Mouse (Mus musculus) heart, embryonic 16.5 days (tissue): ENCODE data around the gene Sh3pxd2a. TPM values are rescaled to one million over a fixed set of nuclear protein-coding genes. Genes with fewer than 3 reads are reported as not detected.
A peak's percentile ranks its signal among the peaks of the same experiment; 100 is the strongest.

Experiments
- ATAC-seq: fragments of 200-750 bp; cut with Nextera tagmentation; replicated peaks from 2 replicates; pipeline ENCODE4 v1.8.0; 2017; ENCODE audit warnings: moderate number of reproducible peaks; ENCODE audit not compliant: insufficient read depth, low FRiP score; ENCODE audit errors: extremely low read depth
- H3K27ac ChIP-seq: fragments of 300-500 bp; sonication (generic); 2 replicates; pipeline ENCODE4 v1.5.1; 2014; ENCODE audit warnings: mild to moderate bottlenecking, low read length, control low read depth, moderate library complexity
- H3K27me3 ChIP-seq: fragments of 300-500 bp; sonication (generic); 2 replicates; pipeline ENCODE4 v1.6.1; 2014; ENCODE audit warnings: low read length, mixed read lengths; ENCODE audit not compliant: control insufficient read depth, insufficient read depth
- H3K36me3 ChIP-seq: fragments of 300-500 bp; sonication (generic); 2 replicates; pipeline ENCODE4 v1.6.1; 2014; ENCODE audit not compliant: control insufficient read depth, insufficient read depth
- H3K4me1 ChIP-seq: fragments of 300-500 bp; sonication (generic); 2 replicates; pipeline ENCODE4 v1.6.1; 2014; ENCODE audit warnings: low read length, mixed read lengths; ENCODE audit not compliant: control insufficient read depth, insufficient read depth
- H3K4me2 ChIP-seq: fragments of 300-500 bp; sonication (generic); 2 replicates; pipeline ENCODE4 v1.6.1; 2014; ENCODE audit warnings: low read depth, mild to moderate bottlenecking, control low read depth, low read length
- H3K4me3 ChIP-seq: fragments of 300-500 bp; sonication (generic); 2 replicates; pipeline ENCODE4 v1.5.1; 2014; ENCODE audit warnings: mild to moderate bottlenecking, control low read depth, low read length
- H3K9ac ChIP-seq: fragments of 300-500 bp; sonication (generic); 2 replicates; pipeline ENCODE4 v1.6.1; 2014; ENCODE audit warnings: low read length, control low read depth
- H3K9me3 ChIP-seq: fragments of 300-500 bp; sonication (generic); replicated peaks from 2 replicates; pipeline ENCODE4 v1.6.1; 2016; ENCODE audit warnings: low read length; ENCODE audit not compliant: control insufficient read depth
- WGBS: fragments of 180-500 bp; shearing (Covaris S2); extraction: QIAGEN DNeasy Blood & Tissue Kit; methylation state at CpG from one replicate; pipeline ENCODE4 v1.1.7; 2014; 5-methylcytosine and 5-hydroxymethylcytosine counted together
- polyA plus RNA-seq: library from polyadenylated mRNA; unstranded; fragments of >200 nt; fragmentation: Nextera tagmentation; extraction: Ambion mirVana; gene quantifications from 2 replicates; pipeline ENCODE4 v1.2.1, GENCODE M21; 2015

The Sh3pxd2a gene
- polyA plus RNA-seq, 1 experiment from 2014 or later = 4.5 TPM

DNA sequence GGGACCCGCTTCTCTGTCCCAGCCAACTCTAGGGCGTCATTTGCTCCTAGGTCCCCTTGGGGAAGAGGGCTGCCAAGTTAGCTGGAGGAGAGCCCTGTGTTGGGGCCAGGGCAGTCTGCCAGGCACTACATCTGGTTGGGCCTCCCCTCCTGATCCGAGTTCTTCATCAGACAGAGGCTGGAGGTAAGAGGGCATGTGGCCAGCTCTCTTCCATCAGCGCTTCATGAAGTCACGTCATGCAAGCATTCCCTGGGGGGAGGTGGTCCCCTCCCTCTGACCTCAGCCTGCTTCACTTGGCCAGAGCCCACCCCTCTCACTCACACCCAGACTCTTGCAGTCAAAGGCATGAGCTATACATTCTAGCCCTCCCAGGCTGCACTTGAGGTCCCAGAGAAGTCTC is 25.8 kb downstream of the Sh3pxd2a start:
- Histone ChIP-seq H3K36me3 (no peaks in the 10 kb centered on the region), H3K27me3 (no peaks in the 10 kb centered on the region), H3K4me1 (peaks cover 52% of the 10 kb centered on the region), H3K9ac (peak overlapping the region; percentile 47; the same call in 1 of the 2 replicates), H3K4me2 (peak overlapping the region; percentile 31), H3K27ac (peak overlapping the region; percentile 86), H3K9me3 (no peaks in the 10 kb centered on the region), H3K4me3 (no peak overlapping the region)
- ATAC-seq = peak; percentile 88
- 16% methylated on average over 5 of the region's 5 CpGs for WGBS

- H3K36me3 ChIP-seq = no peaks in the 10 kb centered on the region
- no peaks in the 10 kb centered on the region for H3K9me3 ChIP-seq
- H3K27me3 ChIP-seq = no peaks in the 10 kb centered on the region
- 94% methylated on average over 4 of the region's 4 CpGs for WGBS
- H3K9ac ChIP-seq = no peak overlapping the region
- no peak overlapping the region for H3K4me3 ChIP-seq
- no peak for ATAC-seq
- no peak overlapping the region for H3K27ac ChIP-seq
- H3K4me1 ChIP-seq = peaks cover 46% of the 10 kb centered on the region
- no peak overlapping the region for H3K4me2 ChIP-seq
Measured at GRCm38 (mm10) chr19:47437040-47437439, 27.2 kb downstream of the Sh3pxd2a start.

- Histone ChIP-seq H3K4me2 (no peak overlapping the region), H3K9me3 (no peaks in the 10 kb centered on the region), H3K4me3 (no peak overlapping the region), H3K4me1 (peaks cover 48% of the 10 kb centered on the region), H3K36me3 (no peaks in the 10 kb centered on the region), H3K27ac (no peak overlapping the region), H3K27me3 (no peaks in the 10 kb centered on the region), H3K9ac (no peak overlapping the region)
- no peak for ATAC-seq
- WGBS = 78% methylated on average over 8 of the region's 8 CpGs
Measured at GRCm38 (mm10) chr19:47436236-47436635, 28.0 kb downstream of the Sh3pxd2a start.

GRCm38 (mm10) chr19:47434655-47435054 is 29.5 kb downstream of the Sh3pxd2a start:
- Histone ChIP-seq H3K36me3 (no peaks in the 10 kb centered on the region), H3K27ac (no peak overlapping the region), H3K4me2 (no peak overlapping the region), H3K9me3 (no peaks in the 10 kb centered on the region), H3K4me3 (no peak overlapping the region), H3K27me3 (no peaks in the 10 kb centered on the region), H3K9ac (no peak overlapping the region), H3K4me1 (peaks cover 45% of the 10 kb centered on the region)
- WGBS = 94% methylated on average over 14 of the region's 14 CpGs
- ATAC-seq = no peak

DNA sequence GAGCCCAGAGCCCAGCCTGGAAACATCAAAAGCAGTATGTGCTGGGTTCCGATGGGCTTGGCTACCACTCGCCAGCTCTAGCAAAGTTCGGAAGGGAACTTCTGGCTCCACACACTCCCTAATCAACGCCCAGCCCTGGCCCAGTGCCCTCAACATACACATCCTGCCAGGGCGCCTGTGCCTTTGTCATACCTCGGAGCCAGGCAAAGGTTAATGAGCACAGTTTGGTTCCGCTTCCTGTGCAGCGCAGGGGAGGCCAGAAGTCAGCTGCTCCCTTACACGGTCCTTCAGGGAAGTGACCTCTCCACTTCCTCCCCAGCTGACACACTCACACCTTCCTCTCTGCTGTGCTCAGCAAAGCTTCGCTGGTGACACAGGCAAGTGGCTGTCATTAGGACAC is 31.9 kb downstream of the Sh3pxd2a start:
- Histone ChIP-seq H3K4me3 (no peak overlapping the region), H3K36me3 (no peaks in the 10 kb centered on the region), H3K4me1 (peaks cover 45% of the 10 kb centered on the region), H3K4me2 (0 out of 2 replicates have a peak overlapping the region, but pooled peaks have one; percentile 19), H3K9ac (peak overlapping the region; percentile 32; the same call in 1 of the 2 replicates), H3K9me3 (no peaks in the 10 kb centered on the region), H3K27me3 (no peaks in the 10 kb centered on the region), H3K27ac (peak overlapping the region; percentile 37)
- 28% methylated on average over 10 of the region's 10 CpGs for WGBS
- ATAC-seq = peak; percentile 45

- no peak overlapping the region for H3K4me2 ChIP-seq
- H3K4me3 ChIP-seq = no peak overlapping the region
- H3K27ac ChIP-seq = peak overlapping the region; percentile 37
- H3K9ac ChIP-seq = no peak overlapping the region
- no peaks in the 10 kb centered on the region for H3K27me3 ChIP-seq
- peaks cover 44% of the 10 kb centered on the region for H3K4me1 ChIP-seq
- H3K36me3 ChIP-seq = no peaks in the 10 kb centered on the region
- no peak for ATAC-seq
- 65% methylated on average over 11 of the region's 11 CpGs for WGBS
- H3K9me3 ChIP-seq = no peaks in the 10 kb centered on the region
Measured at GRCm38 (mm10) chr19:47431189-47431931, 32.8 kb downstream of the Sh3pxd2a start.

DNA sequence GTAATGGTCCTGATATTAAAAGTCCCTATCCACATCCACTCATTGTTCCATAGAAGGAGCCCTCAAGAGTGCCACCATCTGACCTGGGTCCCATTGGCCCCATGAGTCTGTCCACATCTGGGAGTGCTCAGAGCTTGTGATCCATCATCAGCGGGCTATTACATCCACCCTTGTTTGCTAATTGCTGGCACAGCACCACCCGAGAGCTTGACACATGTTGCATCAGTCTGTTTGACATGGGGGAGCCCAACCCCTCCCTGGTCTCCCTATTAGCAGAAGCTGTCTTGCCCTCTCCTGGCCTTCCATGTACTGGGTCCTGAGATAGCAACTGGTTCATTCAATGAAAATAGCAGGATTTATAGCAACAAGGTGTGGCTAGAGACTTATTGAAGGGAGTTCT is 34.0 kb downstream of the Sh3pxd2a start:
- ATAC-seq = no peak

GRCm38 (mm10) chr19:47429245-47429644 is 35.0 kb downstream of the Sh3pxd2a start:
- ATAC-seq = no peak
- no peak overlapping the region for H3K4me3 ChIP-seq
- H3K4me1 ChIP-seq = peaks cover 42% of the 10 kb centered on the region
- no peaks in the 10 kb centered on the region; the same call in 1 of the 2 replicates for H3K36me3 ChIP-seq
- peak overlapping the region; percentile 44 for H3K27ac ChIP-seq
- H3K4me2 ChIP-seq = no peak overlapping the region
- 38% methylated on average over 3 of the region's 3 CpGs for WGBS
- no peaks in the 10 kb centered on the region for H3K27me3 ChIP-seq
- no peaks in the 10 kb centered on the region for H3K9me3 ChIP-seq
- no peak overlapping the region for H3K9ac ChIP-seq

More for the DNA sequence above, 34.0 kb downstream of the Sh3pxd2a start:
- H3K4me3 ChIP-seq = no peak overlapping the region
- H3K36me3 ChIP-seq = no peaks in the 10 kb centered on the region
- peaks cover 42% of the 10 kb centered on the region for H3K4me1 ChIP-seq
- no peak overlapping the region for H3K4me2 ChIP-seq
- H3K9me3 ChIP-seq = no peaks in the 10 kb centered on the region
- 97% methylated on average over 2 of the region's 2 CpGs for WGBS
- H3K9ac ChIP-seq = no peak overlapping the region
- H3K27ac ChIP-seq = no peak overlapping the region
- no peaks in the 10 kb centered on the region for H3K27me3 ChIP-seq

DNA sequence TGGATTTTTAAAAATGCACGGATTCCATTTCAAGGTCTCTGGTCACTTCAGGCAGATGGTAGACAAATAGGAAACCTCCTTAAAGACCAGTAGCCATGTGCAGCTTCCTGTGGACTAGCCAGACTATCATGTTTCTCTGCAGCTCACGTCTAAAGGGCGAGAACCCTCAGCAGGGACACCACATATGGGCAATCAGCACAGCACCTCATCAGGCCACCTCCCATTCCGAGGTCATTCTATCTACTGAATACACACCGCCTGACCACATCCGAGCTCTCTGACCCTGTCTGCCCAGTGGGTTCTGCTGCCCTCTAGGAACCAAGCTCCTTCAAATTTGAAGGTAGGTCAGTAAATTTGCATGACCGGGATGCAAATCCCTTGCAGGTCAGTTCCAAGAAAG is 35.4 kb downstream of the Sh3pxd2a start:
- H3K27ac ChIP-seq = peak overlapping the region; percentile 44
- H3K9me3 ChIP-seq = no peaks in the 10 kb centered on the region
- 0 out of 2 replicates have a peak, but pooled peaks have one; percentile 16 for ATAC-seq
- H3K4me3 ChIP-seq = no peak overlapping the region
- H3K4me1 ChIP-seq = peaks cover 42% of the 10 kb centered on the region
- no peak overlapping the region for H3K4me2 ChIP-seq
- peaks cover 2% of the 10 kb centered on the region for H3K36me3 ChIP-seq
- WGBS = 38% methylated on average over 7 of the region's 7 CpGs
- no peaks in the 10 kb centered on the region for H3K27me3 ChIP-seq
- H3K9ac ChIP-seq = no peak overlapping the region
